Mouse (Mus musculus) C2C12 (cell line): ENCODE results near the gene Hand2.

ENCODE experiments used
- CTCF ChIP-seq: IDR thresholded peaks from one replicate; pipeline ENCODE4 v1.5.1; 2011; ENCODE audit not compliant: control insufficient read depth, insufficient read depth, insufficient read length
- FOSL1 ChIP-seq: IDR thresholded peaks from one replicate; pipeline ENCODE4 v1.8.0; 2011; ENCODE audit warnings: mild to moderate bottlenecking, low read length; ENCODE audit not compliant: poor library complexity, insufficient read depth, severe bottlenecking

- TF ChIP-seq CTCF (no peak), FOSL1 (no peak)
These were observed 27.3 kb upstream of the Hand2 start for GRCm38 (mm10) chr8:57293441-57293840.
